ENCODE assay signal across 19 mouse cellular contexts in the genomic region with DNA sequence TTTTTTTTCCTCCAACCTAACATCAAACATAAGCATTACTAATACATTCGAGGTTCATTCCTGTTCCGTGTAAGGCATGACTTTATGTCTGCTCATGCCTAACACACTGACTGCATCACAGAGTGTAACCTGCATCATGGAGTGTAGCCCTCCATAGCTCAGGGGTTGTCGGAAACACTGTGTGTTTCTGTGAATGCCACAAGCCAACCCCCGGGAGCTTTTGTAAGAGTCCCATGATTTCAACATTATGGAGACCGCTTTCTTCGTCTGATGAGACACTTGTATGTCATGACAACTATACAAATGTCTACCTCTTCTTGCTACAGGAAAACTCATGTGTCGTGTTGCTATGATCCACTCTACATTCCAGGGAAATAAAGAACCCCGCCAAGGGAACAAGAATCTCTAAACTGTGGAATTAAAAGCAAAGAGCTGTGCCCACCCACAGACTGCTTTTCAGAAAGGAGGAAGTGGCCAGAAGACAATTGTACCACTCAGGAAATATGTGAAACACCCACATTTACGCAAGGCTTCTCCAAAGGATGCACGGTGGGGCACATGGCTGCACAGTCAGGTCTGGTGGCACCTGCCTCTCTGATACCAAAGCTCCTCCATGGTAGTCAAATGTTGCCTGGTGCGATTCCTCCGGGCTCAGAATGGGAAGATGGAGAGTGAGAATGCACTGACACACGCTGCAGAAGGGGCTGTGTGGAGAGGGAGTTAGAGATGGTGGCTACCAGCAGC. TPM values are rescaled to one million over a fixed set of nuclear protein-coding genes. Genes with fewer than 3 reads are reported as not detected.
DNase-seq lines count a peak whose midpoint lies in the region; ATAC-seq and TF ChIP-seq lines count a peak whose summit lies in the region.
"Had no signal": no experiment of that assay in that cellular context is flagged by ENCODE, and none has a peak within 500 bp of the region (broad histone marks: within the 10 kb centered on the region; RNA-seq: fewer than 3 reads in every experiment).

No protein-coding gene starts in this region.

- no peaks in the 10 kb centered on the region for H3K36me3 ChIP-seq in lung, postnatal 0 days (ENCODE audit: insufficient read depth, low read length)
- no peaks in the 10 kb centered on the region for H3K36me3 ChIP-seq in hindbrain, embryonic 11.5 days (ENCODE audit: control insufficient read depth, insufficient read depth, low read length)
- H3K36me3 ChIP-seq: heart, embryonic 10.5 days; lung, embryonic 15.5 days; midbrain, embryonic 12.5 days had no signal

- no peak overlapping the region for H3K27ac ChIP-seq in lung, postnatal 0 days (ENCODE audit: low read length)
- peak overlapping the region; percentile 80 for H3K27ac ChIP-seq in bone marrow, adult 2 months (ENCODE audit: control insufficient read depth, insufficient read depth, low read depth, low read length, poor library complexity)
- H3K27ac ChIP-seq in hindbrain, embryonic 11.5 days (ENCODE audit: low read depth, low read length), result no peak overlapping the region
- no peak overlapping the region for H3K27ac ChIP-seq in layer of hippocampus, adult 2 months
- H3K27ac ChIP-seq: heart, embryonic 10.5 days; left cerebral cortex, adult 2 months; lung, embryonic 15.5 days; midbrain, embryonic 12.5 days had no signal

- no peak; the same call in 1 of the 2 replicates for ATAC-seq in lung, postnatal 0 days
- peak; percentile 81 for ATAC-seq in megakaryocyte, adult 5-6 weeks (ENCODE audit: poor library complexity, severe bottlenecking)
- ATAC-seq in hindbrain, embryonic 11.5 days (ENCODE audit: low FRiP score), result no peak

- no peak overlapping the region for H3K9ac ChIP-seq in lung, postnatal 0 days (replicated peaks; ENCODE audit: low read depth)
- no peak overlapping the region for H3K9ac ChIP-seq in hindbrain, embryonic 11.5 days (ENCODE audit: low read depth, low read length)
- H3K9ac ChIP-seq: lung, embryonic 15.5 days; midbrain, embryonic 12.5 days had no signal

- WGBS in lung, postnatal 0 days, result 70% methylated on average over 13 of the region's 13 CpGs
- WGBS in lung, adult 2 months, result 65% methylated on average over 13 of the region's 13 CpGs
- 7% methylated on average over 13 of the region's 13 CpGs for WGBS in bone marrow, adult 2 months
- 87% methylated on average over 13 of the region's 13 CpGs for WGBS in hindbrain, embryonic 11.5 days

- H3K4me2 ChIP-seq in lung, postnatal 0 days (replicated peaks; ENCODE audit: low read depth, low read length), result no peak overlapping the region
- no peak overlapping the region for H3K4me2 ChIP-seq in hindbrain, embryonic 11.5 days (replicated peaks; ENCODE audit: low read depth, low read length)
- H3K4me2 ChIP-seq: lung, embryonic 15.5 days; midbrain, embryonic 12.5 days had no signal

- H3K9me3 ChIP-seq in lung, postnatal 0 days (ENCODE audit: low read length), result no peaks in the 10 kb centered on the region
- H3K9me3 ChIP-seq in hindbrain, embryonic 11.5 days (ENCODE audit: control insufficient read depth, low read length), result no peaks in the 10 kb centered on the region
- H3K9me3 ChIP-seq: heart, embryonic 10.5 days; lung, embryonic 15.5 days; midbrain, embryonic 12.5 days had no signal

- H3K4me1 ChIP-seq in lung, postnatal 0 days (ENCODE audit: insufficient read depth, low read depth, low read length), result no peaks in the 10 kb centered on the region
- no peaks in the 10 kb centered on the region for H3K4me1 ChIP-seq in lung, adult 2 months (ENCODE audit: control insufficient read depth, insufficient read depth, low read length)
- H3K4me1 ChIP-seq in bone marrow, adult 2 months (ENCODE audit: control insufficient read depth, insufficient read depth, low read length), result peaks cover 9% of the 10 kb centered on the region; the same call in 1 of the 2 replicates
- H3K4me1 ChIP-seq in hindbrain, embryonic 11.5 days (replicated peaks; ENCODE audit: control insufficient read depth, insufficient read depth, low read length), result no peaks in the 10 kb centered on the region
- H3K4me1 ChIP-seq: lung, embryonic 15.5 days; midbrain, embryonic 12.5 days had no signal

- no peak for TF ChIP-seq CTCF in lung, postnatal 0 days (IDR thresholded peaks at IDR 0.05)
- no peak for TF ChIP-seq CTCF in lung, adult 2 months (IDR thresholded peaks at IDR 0.05; ENCODE audit: insufficient read depth, low read length)
- TF ChIP-seq CTCF in bone marrow, adult 2 months (IDR thresholded peaks at IDR 0.05; ENCODE audit: control insufficient read depth, insufficient read depth, low read length), result no peak
- TF ChIP-seq CTCF in layer of hippocampus, adult 2 months (conservative IDR thresholded peaks at IDR 0.05), result no peak

- H3K4me3 ChIP-seq in lung, postnatal 0 days (ENCODE audit: low read depth, low read length), result no peak overlapping the region
- H3K4me3 ChIP-seq in lung, adult 2 months (replicated peaks; ENCODE audit: extremely low read depth, low read depth, low read length), result no peak overlapping the region
- no peak overlapping the region for H3K4me3 ChIP-seq in bone marrow, adult 2 months (replicated peaks; ENCODE audit: control insufficient read depth, low read depth, low read length)
- H3K4me3 ChIP-seq in hindbrain, embryonic 11.5 days (ENCODE audit: low read depth, low read length), result no peak overlapping the region
- no peak overlapping the region for H3K4me3 ChIP-seq in layer of hippocampus, adult 2 months
- H3K4me3 ChIP-seq: heart, embryonic 10.5 days; left cerebral cortex, adult 2 months; lung, embryonic 15.5 days; midbrain, embryonic 12.5 days had no signal

- no peak for TF ChIP-seq EP300 in lung, postnatal 0 days (IDR thresholded peaks at IDR 0.05)

- no peak for TF ChIP-seq POLR2A in lung, adult 2 months (IDR thresholded peaks at IDR 0.05; ENCODE audit: borderline replicate concordance, extremely low read depth, low read depth, low read length)
- no peak for TF ChIP-seq POLR2A in bone marrow, adult 2 months (IDR thresholded peaks at IDR 0.05; ENCODE audit: borderline replicate concordance, control insufficient read depth, low read depth, low read length)

- DNase-seq in lung, postnatal 0 days (ENCODE audit: low spot score), result peak; percentile 30
- no peak for DNase-seq in lung, adult 2 months
- DNase-seq in thymus, postnatal 0 days (ENCODE audit: low spot score), result peak; percentile 51
- DNase-seq in hindbrain, embryonic 11.5 days (ENCODE audit: low spot score), result no peak
- DNase-seq in embryo, embryonic 11 days, result no peak
- DNase-seq in layer of hippocampus, adult 2 months (ENCODE audit: low spot score in 2 of 2), result no peak
- DNase-seq: adrenal gland, adult 8-10 months; cerebellum, postnatal 14 days; gastrocnemius, postnatal 14 days; heart, postnatal 14 days; kidney, adult 9 months; right cerebral cortex, postnatal 4 days had no signal

- H3K27me3 ChIP-seq in lung, postnatal 0 days (replicated peaks; ENCODE audit: insufficient read depth, low read length), result no peaks in the 10 kb centered on the region
- H3K27me3 ChIP-seq in hindbrain, embryonic 11.5 days (ENCODE audit: control insufficient read depth, insufficient read depth, low read length), result no peaks in the 10 kb centered on the region
- H3K27me3 ChIP-seq: lung, embryonic 15.5 days; midbrain, embryonic 12.5 days had no signal

RNA-seq across cellular contexts. Expression of gene Atp8b4, which starts 33.9 kb away (rescaled TPM):
- polyA plus RNA-seq in lung, postnatal 0 days (2015; fragmentation: Nextera tagmentation; extraction: Ambion mirVana), result 1.4 and 1.7 TPM in 2 replicates
- polyA plus RNA-seq in lung, adult 2 months (2012; rRNA removed), result 1.0 and 1.8 TPM in 2 replicates
- 8.3 and 25.1 TPM in 2 replicates for polyA plus RNA-seq in bone marrow, adult 2 months (2011; ENCODE audit: insufficient read depth, insufficient read length, low replicate concordance, missing spikeins)
- 108 TPM in 2 replicates for total RNA-seq in megakaryocyte, adult 5-6 weeks (2015)
- 123 and 127 TPM in 2 replicates for total RNA-seq in megakaryocyte, adult 5-6 weeks (2017)
- polyA plus RNA-seq in thymus, postnatal 0 days (2015; fragmentation: Nextera tagmentation; extraction: Ambion mirVana), result 8.5 and 9.0 TPM in 2 replicates
- polyA plus RNA-seq in hindbrain, embryonic 11.5 days (2014; fragmentation: Nextera tagmentation; extraction: Ambion mirVana), result 0.06 TPM in 1 of 2 replicates, not detected in the other
- not detected for total RNA-seq in layer of hippocampus, adult 2 months (2021)
- total RNA-seq: MEL had no signal

Comparison
In these comparisons a context has a peak if more than half of its experiments do, and no peak if none do; other contexts are left out.
1. DNase-seq: peak in lung, postnatal 0 days (single experiment) and thymus, postnatal 0 days (single experiment); none in lung, adult 2 months (single experiment), hindbrain, embryonic 11.5 days (single experiment), embryo, embryonic 11 days (single experiment) and layer of hippocampus, adult 2 months (0 of 2).